Mouse (Mus musculus): ENCODE measurements around the gene Erp27.

GRCm38 (mm10) chr6:136968877-136969276 is 46.9 kb upstream of the Erp27 start:
- TF ChIP-seq EP300 (IDR thresholded peaks at IDR 0.05) = peak; percentile 39
- peak; percentile 68 for TF ChIP-seq CTCF (IDR thresholded peaks at IDR 0.05)
